Mouse (Mus musculus) neural tube, embryonic 15.5 days (tissue): Measurements from ENCODE around the gene Olfr328. TPM values are rescaled to one million over a fixed set of nuclear protein-coding genes. Genes with fewer than 3 reads are reported as not detected.
"Not testable (repeated sequence)": the region's sequence is repeated elsewhere in the genome, so short reads cannot be mapped to it uniquely, and the experiment has no call there.

ENCODE experiments used
- ATAC-seq: fragments of 200-750 bp; cut with Nextera tagmentation; 2 replicates; pipeline ENCODE4 v1.8.0; 2017; ENCODE audit warnings: mild to moderate bottlenecking, moderate TSS enrichment, moderate library complexity; ENCODE audit not compliant: low FRiP score
- H3K27ac ChIP-seq: fragments of 300-500 bp; sonication (generic); replicated peaks from 2 replicates; pipeline ENCODE4 v1.5.1; 2015; ENCODE audit warnings: mild to moderate bottlenecking, inconsistent platforms
- H3K27me3 ChIP-seq: fragments of 300-500 bp; sonication (generic); replicated peaks from 2 replicates; pipeline ENCODE4 v1.6.1; 2015; ENCODE audit warnings: inconsistent platforms
- H3K36me3 ChIP-seq: fragments of 300-500 bp; sonication (generic); 2 replicates; pipeline ENCODE4 v1.6.1; 2015; ENCODE audit warnings: inconsistent platforms
- H3K4me1 ChIP-seq: fragments of 300-500 bp; sonication (generic); 2 replicates; pipeline ENCODE4 v1.6.1; 2015; ENCODE audit warnings: inconsistent platforms
- H3K4me2 ChIP-seq: fragments of 300-500 bp; sonication (generic); 2 replicates; pipeline ENCODE4 v1.6.1; 2015; ENCODE audit warnings: inconsistent platforms, mild to moderate bottlenecking, moderate library complexity
- H3K4me3 ChIP-seq: fragments of 300-500 bp; sonication (generic); replicated peaks from 2 replicates; pipeline ENCODE4 v1.5.1; 2015; ENCODE audit warnings: mild to moderate bottlenecking, inconsistent platforms
- H3K9ac ChIP-seq: fragments of 300-500 bp; sonication (generic); replicated peaks from 2 replicates; pipeline ENCODE4 v1.6.1; 2015; ENCODE audit warnings: mild to moderate bottlenecking, inconsistent platforms
- H3K9me3 ChIP-seq: fragments of 300-500 bp; sonication (generic); replicated peaks from 2 replicates; pipeline ENCODE4 v1.6.1; 2016; ENCODE audit warnings: inconsistent platforms
- whole genome bisulfite sequencing: fragments of 180-500 bp; shearing (Covaris S2); methylation state at CpG from one replicate; pipeline ENCODE4 v1.1.7; 2015; ENCODE audit warnings: mixed read lengths; 5-methylcytosine and 5-hydroxymethylcytosine counted together
- polyA plus RNA-seq: library from polyadenylated mRNA; unstranded; fragments of >200 nt; fragmentation: Nextera tagmentation; extraction: Ambion mirVana; gene quantifications from 2 replicates; pipeline ENCODE4 v1.2.1, GENCODE M21; 2015

The Olfr328 gene
- polyA plus RNA-seq, 1 experiment from 2014 or later, result 0.06 TPM

DNA sequence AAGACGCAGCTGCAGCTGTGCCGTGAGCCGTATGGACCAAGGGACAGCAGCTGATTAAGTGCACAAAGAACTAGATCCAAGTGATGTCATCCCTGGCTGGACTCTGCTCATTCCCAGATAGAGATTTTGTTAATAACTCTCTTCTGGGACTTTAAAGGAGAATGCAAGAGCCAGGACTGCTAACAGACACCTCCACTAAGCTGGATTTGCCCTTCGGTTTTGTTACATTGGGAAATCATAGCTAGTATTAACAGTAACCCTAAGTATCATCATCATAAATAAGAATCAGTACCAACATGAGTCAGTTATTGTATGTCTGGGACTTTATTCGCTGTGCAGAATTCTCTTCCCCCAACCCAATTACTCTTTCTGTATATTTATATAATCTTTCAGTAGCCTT is 9.1 kb downstream of the Olfr328 start, which contains the start of gene Olfr329-ps:
Olfr329-ps (minus strand) TSS at position 101 of the 400 bp plus-strand sequence.
- H3K4me3 ChIP-seq, result no peak within 1 kb of the TSS
- no peak within 1 kb of the TSS for H3K27ac ChIP-seq
- no peak within 1 kb of the TSS for H3K4me2 ChIP-seq
- H3K36me3 ChIP-seq, result no peaks in the 10 kb centered on the region
- ATAC-seq, result no peak
- H3K9ac ChIP-seq, result no peak within 1 kb of the TSS
- 83% methylated on average over 5 of the region's 5 CpGs for WGBS
- H3K4me1 ChIP-seq, result no peaks in the 10 kb centered on the region
- no peaks in the 10 kb centered on the region for H3K27me3 ChIP-seq
- no peaks in the 10 kb centered on the region for H3K9me3 ChIP-seq

DNA sequence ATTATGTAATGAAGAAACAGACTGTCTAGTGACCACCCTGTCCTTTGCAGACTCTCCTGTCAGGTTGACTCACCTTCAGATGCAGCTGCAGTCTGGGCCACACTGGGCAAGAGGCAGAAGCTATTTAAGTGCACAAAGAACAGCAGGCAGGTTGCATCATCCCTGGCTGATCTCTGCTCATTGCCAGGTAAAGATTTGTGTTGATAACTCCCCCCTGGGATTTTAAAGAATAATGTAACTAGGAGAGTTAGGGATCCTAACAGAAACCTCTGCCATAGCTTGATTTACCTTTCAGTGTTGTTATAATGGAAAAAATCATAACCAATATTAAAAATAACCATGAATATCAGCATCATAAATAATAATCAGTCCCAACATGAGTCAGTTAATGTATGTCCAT is 20.7 kb downstream of the Olfr328 start, which contains the start of gene Olfr330:
Olfr330 (minus strand) TSS at position 101 of the 400 bp plus-strand sequence.
- H3K36me3 ChIP-seq, H3K9me3 ChIP-seq, H3K27ac ChIP-seq, H3K4me3 ChIP-seq, H3K27me3 ChIP-seq, ATAC-seq, H3K4me2 ChIP-seq, H3K9ac ChIP-seq, H3K4me1 ChIP-seq: not testable (repeated sequence)

DNA sequence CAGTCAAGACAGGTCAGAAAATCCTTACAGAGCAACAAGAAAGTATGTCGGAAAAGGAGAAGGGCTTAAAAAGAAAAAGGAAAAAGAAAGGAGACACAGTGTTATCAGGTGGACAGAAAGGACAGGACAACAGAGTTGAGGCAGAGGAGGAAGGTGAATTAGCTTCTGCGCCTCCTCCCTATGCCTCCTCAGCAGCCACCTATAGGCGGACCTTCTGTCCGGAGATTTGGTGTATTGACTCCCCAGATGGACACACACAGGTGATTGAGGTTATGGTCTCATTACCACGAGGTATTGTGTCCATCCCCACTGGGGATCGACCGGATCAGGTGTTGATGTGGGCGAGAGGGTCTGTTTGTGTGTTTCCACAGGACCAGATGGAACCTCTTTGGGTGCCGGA is 35.7 kb downstream of the Olfr328 start:
- WGBS, result 93% methylated on average over 8 of the region's 9 CpGs
- H3K9ac ChIP-seq, H3K27ac ChIP-seq, H3K4me3 ChIP-seq, H3K9me3 ChIP-seq, ATAC-seq, H3K36me3 ChIP-seq, H3K4me2 ChIP-seq, H3K27me3 ChIP-seq, H3K4me1 ChIP-seq: not testable (repeated sequence)

DNA sequence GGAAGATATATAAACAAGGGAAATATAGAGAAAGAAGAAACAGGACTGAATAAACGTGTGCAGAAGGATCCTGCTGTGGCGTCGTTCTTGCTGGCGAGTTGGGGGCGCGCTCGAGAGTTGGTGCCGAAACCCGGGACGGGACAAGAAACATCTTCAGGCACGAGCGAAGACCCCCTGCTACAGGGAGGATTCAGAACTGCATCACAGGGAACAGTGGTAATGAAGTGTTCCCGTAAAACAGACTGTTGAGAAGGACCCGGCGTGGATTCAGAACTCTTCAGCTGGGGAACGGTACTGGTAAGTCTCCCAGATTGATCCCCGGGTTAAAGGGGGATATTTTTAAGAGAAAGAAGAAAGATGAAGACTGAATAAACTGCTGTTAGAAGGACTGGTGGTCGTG is 36.5 kb downstream of the Olfr328 start:
- not testable (repeated sequence) for H3K36me3 ChIP-seq, H3K27ac ChIP-seq, ATAC-seq, H3K4me1 ChIP-seq, H3K4me3 ChIP-seq, H3K27me3 ChIP-seq, H3K4me2 ChIP-seq, H3K9ac ChIP-seq, H3K9me3 ChIP-seq
- 94% methylated on average over 18 of the region's 18 CpGs for WGBS

DNA sequence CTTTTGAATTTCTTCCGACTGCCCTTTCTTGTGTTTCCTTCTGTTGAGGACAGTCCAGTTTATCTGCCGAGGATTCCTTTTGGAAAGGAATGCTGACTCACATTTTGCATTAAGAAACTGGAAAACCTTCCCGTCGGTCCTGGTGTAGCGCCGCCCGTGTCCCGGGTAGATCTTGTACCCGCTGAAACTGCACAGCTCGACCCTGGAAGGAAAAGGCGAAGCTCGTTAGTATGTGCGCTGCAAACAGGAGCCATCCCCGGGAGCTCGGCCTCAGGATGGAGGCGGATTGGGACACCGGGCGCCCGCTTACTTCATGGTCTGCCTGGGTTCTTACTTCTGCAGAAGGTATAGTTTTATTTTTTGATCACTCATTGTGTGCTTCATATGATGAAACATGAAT is 46.4 kb downstream of the Olfr328 start:
- not testable (repeated sequence) for H3K27ac ChIP-seq, H3K36me3 ChIP-seq, H3K4me3 ChIP-seq, H3K9me3 ChIP-seq, H3K27me3 ChIP-seq, H3K4me1 ChIP-seq, H3K4me2 ChIP-seq, ATAC-seq, H3K9ac ChIP-seq
- WGBS, result 84% methylated on average over 19 of the region's 19 CpGs

DNA sequence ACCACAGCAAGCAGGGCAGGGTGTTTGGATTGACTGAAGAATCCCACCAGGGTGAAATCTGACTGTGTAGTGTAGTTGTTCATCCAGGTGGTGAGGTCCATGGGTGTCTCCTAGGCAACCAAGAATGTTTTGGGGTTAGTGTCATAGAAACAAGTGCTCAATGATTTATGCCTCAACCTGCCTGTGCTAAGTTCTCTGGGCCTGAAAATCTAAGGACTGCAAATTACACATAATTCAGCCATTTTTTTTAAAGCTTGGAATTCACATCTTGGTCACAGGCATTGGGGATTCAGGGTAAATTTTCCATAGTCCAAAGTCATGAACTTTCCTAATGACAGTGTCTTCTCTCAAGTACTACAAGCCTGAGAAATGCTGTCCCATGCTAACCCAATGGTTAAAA is 53.0 kb downstream of the Olfr328 start, which contains the start of gene Olfr331:
Olfr331 (minus strand) TSS at position 101 of the 400 bp plus-strand sequence.
- not testable (repeated sequence) for H3K4me3 ChIP-seq, H3K27ac ChIP-seq, H3K4me2 ChIP-seq, ATAC-seq, H3K9ac ChIP-seq, H3K36me3 ChIP-seq, H3K9me3 ChIP-seq, H3K27me3 ChIP-seq, H3K4me1 ChIP-seq

Other genes with a start within 250 kb of the Olfr328 start
- gene Zfp692, start 248.6 kb downstream of the Olfr328 start, polyA plus RNA-seq, result 31.5 and 33.3 TPM in 2 replicates
- 37.9 and 44.8 TPM in 2 replicates for gene Zfp672, start 225.3 kb downstream of the Olfr328 start, polyA plus RNA-seq
- 47.1 and 47.7 TPM in 2 replicates for gene Sh3bp5l, start 224.9 kb downstream of the Olfr328 start, polyA plus RNA-seq
- gene Lypd8, start 176.6 kb downstream of the Olfr328 start, polyA plus RNA-seq, result 0.37 and 19.8 TPM in 2 replicates
- gene 1810065E05Rik, start 134.5 kb downstream of the Olfr328 start, polyA plus RNA-seq, result not detected in 2 replicates
- not detected in 2 replicates for gene Gm12253, start 123.1 kb downstream of the Olfr328 start, polyA plus RNA-seq
- gene Lypd9, start 102.7 kb downstream of the Olfr328 start, polyA plus RNA-seq, result not detected in 2 replicates
- not detected in 2 replicates for gene Olfr30, start 93.4 kb downstream of the Olfr328 start, polyA plus RNA-seq
- not detected in 2 replicates for gene Olfr332, start 63.1 kb downstream of the Olfr328 start, polyA plus RNA-seq
- gene Olfr331, start 53.1 kb downstream of the Olfr328 start, polyA plus RNA-seq, result not detected in 2 replicates
- gene Olfr330, start 20.8 kb downstream of the Olfr328 start, polyA plus RNA-seq, result 0.15 and 0.20 TPM in 2 replicates
- 0.09 TPM in 1 of 2 replicates, not detected in the other for gene Olfr329-ps, start 9.2 kb downstream of the Olfr328 start, polyA plus RNA-seq
- gene Olfr224, start 14.9 kb upstream of the Olfr328 start, polyA plus RNA-seq, result 0.19 TPM in 1 of 2 replicates, not detected in the other
- not detected in 2 replicates for gene Olfr325, start 22.1 kb upstream of the Olfr328 start, polyA plus RNA-seq
- 0.05 and 0.12 TPM in 2 replicates for gene Olfr324, start 39.5 kb upstream of the Olfr328 start, polyA plus RNA-seq
- not detected in 2 replicates for gene 2210407C18Rik, start 60.4 kb upstream of the Olfr328 start, polyA plus RNA-seq
- not detected in 2 replicates for gene Olfr323, start 74.9 kb upstream of the Olfr328 start, polyA plus RNA-seq
- gene Trim58, start 84.8 kb upstream of the Olfr328 start, polyA plus RNA-seq, result 0.19 and 0.29 TPM in 2 replicates
- gene Olfr322, start 103.1 kb upstream of the Olfr328 start, polyA plus RNA-seq, result not detected in 2 replicates
- not detected in 2 replicates for gene Olfr320, start 125.5 kb upstream of the Olfr328 start, polyA plus RNA-seq
- not detected in 2 replicates for gene Olfr319, start 143.5 kb upstream of the Olfr328 start, polyA plus RNA-seq
- gene Olfr318, start 168.4 kb upstream of the Olfr328 start, polyA plus RNA-seq, result not detected in 2 replicates
- 0.17 and 0.26 TPM in 2 replicates for gene Olfr317, start 183.6 kb upstream of the Olfr328 start, polyA plus RNA-seq
- gene Olfr316, start 197.1 kb upstream of the Olfr328 start, polyA plus RNA-seq, result not detected in 2 replicates
- gene Olfr315, start 217.6 kb upstream of the Olfr328 start, polyA plus RNA-seq, result not detected in 2 replicates
- 0.06 TPM in 1 of 2 replicates, not detected in the other for gene Olfr314, start 227.3 kb upstream of the Olfr328 start, polyA plus RNA-seq
- gene Fam183b, start 246.3 kb upstream of the Olfr328 start, polyA plus RNA-seq, result 10.1 and 15.2 TPM in 2 replicates